Mouse (Mus musculus) limb, embryonic 11.5 days (tissue): ENCODE data around the gene Cnot6. TPM values are rescaled to one million over a fixed set of nuclear protein-coding genes. Genes with fewer than 3 reads are reported as not detected.

Experiments used
- ATAC-seq: fragments of 200-750 bp; cut with Nextera tagmentation; 2 replicates; pipeline ENCODE4 v1.8.0; 2017; ENCODE audit warnings: low read depth; ENCODE audit not compliant: insufficient number of reproducible peaks, low FRiP score, low TSS enrichment
- DNase-seq: peaks from one replicate; pipeline ENCODE4 v3.0.0-alpha.2; 2015; ENCODE audit warnings: low spot score
- H3K27ac ChIP-seq: fragments of 300-500 bp; sonication (generic); replicated peaks from 2 replicates; pipeline ENCODE4 v1.5.1; 2014; ENCODE audit warnings: low read depth, mild to moderate bottlenecking, low read length
- H3K27me3 ChIP-seq: fragments of 300-500 bp; sonication (generic); 2 replicates; pipeline ENCODE4 v1.6.1; 2014; ENCODE audit warnings: mild to moderate bottlenecking, low read length, mixed read lengths; ENCODE audit not compliant: control insufficient read depth, insufficient read depth
- H3K36me3 ChIP-seq: fragments of 300-500 bp; sonication (generic); 2 replicates; pipeline ENCODE4 v1.6.1; 2014; ENCODE audit warnings: mild to moderate bottlenecking, low read length, moderate library complexity, mixed read lengths; ENCODE audit not compliant: control insufficient read depth, insufficient read depth
- H3K4me1 ChIP-seq: fragments of 300-500 bp; sonication (generic); 2 replicates; pipeline ENCODE4 v1.6.1; 2014; ENCODE audit warnings: low read length, mixed read lengths; ENCODE audit not compliant: control insufficient read depth, insufficient read depth
- H3K4me2 ChIP-seq: fragments of 300-500 bp; sonication (generic); 2 replicates; pipeline ENCODE4 v1.6.1; 2014; ENCODE audit warnings: low read depth, mild to moderate bottlenecking, moderate library complexity; ENCODE audit not compliant: severe bottlenecking
- H3K4me3 ChIP-seq: fragments of 300-500 bp; sonication (generic); 2 replicates; pipeline ENCODE4 v1.5.1; 2014; ENCODE audit warnings: low read depth, low read length
- H3K9ac ChIP-seq: fragments of 300-500 bp; sonication (generic); 2 replicates; pipeline ENCODE4 v1.6.1; 2014; ENCODE audit warnings: mild to moderate bottlenecking, low read length
- H3K9me3 ChIP-seq: fragments of 300-500 bp; sonication (generic); 2 replicates; pipeline ENCODE4 v1.6.1; 2016; ENCODE audit warnings: low read length; ENCODE audit not compliant: control insufficient read depth
- WGBS: fragments of 180-500 bp; shearing (Covaris S2); extraction: QIAGEN DNeasy Blood & Tissue Kit; methylation state at CpG from one replicate; pipeline ENCODE4 v1.1.7; 2014; 5-methylcytosine and 5-hydroxymethylcytosine counted together
- polyA plus RNA-seq: library from polyadenylated mRNA; unstranded; fragments of >200 nt; fragmentation: Nextera tagmentation; extraction: Ambion mirVana; gene quantifications from 2 replicates; pipeline ENCODE4 v1.2.1, GENCODE M21; 2014

Cnot6 gene
- polyA plus RNA-seq = 51.5 and 53.9 TPM in 2 replicates

- Histone ChIP-seq H3K36me3 (no peaks in the 10 kb centered on the region), H3K27me3 (no peaks in the 10 kb centered on the region), H3K9me3 (no peaks in the 10 kb centered on the region), H3K4me2 (peak within 1 kb of the TSS; percentile 72), H3K27ac (peak within 1 kb of the TSS; percentile 82), H3K4me3 (peak within 1 kb of the TSS; percentile 97), H3K9ac (peak within 1 kb of the TSS; percentile 99), H3K4me1 (peaks cover 11% of the 10 kb centered on the region; the same call in 1 of the 2 replicates)
- DNase-seq (peak; percentile 100), ATAC-seq (peak; percentile 96)
- under 1% methylated on average over 61 of the region's 65 CpGs for WGBS
Measured at GRCm38 (mm10) chr11:49712555-49713335, at the start of gene Cnot6. Gene Cnot6 (minus strand): TSS chr11:49712723.

DNA sequence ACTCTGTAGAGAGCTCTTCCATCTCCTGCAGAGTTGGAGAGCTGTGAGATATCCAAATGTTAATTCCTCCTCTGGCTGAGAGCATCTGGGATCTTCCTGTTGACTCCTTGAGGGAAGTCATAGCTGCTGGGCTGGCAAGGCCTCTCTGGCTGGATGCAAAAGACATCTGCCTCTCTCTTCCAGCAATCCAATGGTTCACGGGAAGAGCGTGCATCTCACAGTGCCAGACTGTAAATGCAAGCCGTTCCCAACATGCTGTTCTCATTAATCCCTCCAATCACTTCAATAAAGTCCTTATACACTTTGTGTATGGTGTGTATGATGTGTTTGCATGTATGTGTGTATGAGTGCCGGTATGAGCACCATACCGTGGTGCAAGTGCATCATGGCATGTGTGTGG, 48.6 kb upstream of the Cnot6 start:
- DNase-seq = no peak
- ATAC-seq = no peak

GRCm38 (mm10) chr11:49758096-49758495, 45.6 kb upstream of the Cnot6 start:
- 87% methylated on average over 3 of the region's 3 CpGs for WGBS
- Histone ChIP-seq H3K4me2 (no peak overlapping the region), H3K27me3 (no peaks in the 10 kb centered on the region), H3K9me3 (no peaks in the 10 kb centered on the region), H3K9ac (no peak overlapping the region), H3K4me1 (peaks cover 2% of the 10 kb centered on the region), H3K27ac (no peak overlapping the region), H3K4me3 (no peak overlapping the region), H3K36me3 (no peaks in the 10 kb centered on the region)
- ATAC-seq (no peak), DNase-seq (no peak)

More for the DNA sequence above, 48.6 kb upstream of the Cnot6 start:
- Histone ChIP-seq H3K4me1 (peaks cover 19% of the 10 kb centered on the region), H3K27me3 (no peaks in the 10 kb centered on the region), H3K27ac (no peak overlapping the region), H3K36me3 (no peaks in the 10 kb centered on the region), H3K9ac (no peak overlapping the region), H3K4me3 (no peak overlapping the region), H3K9me3 (no peaks in the 10 kb centered on the region), H3K4me2 (no peak overlapping the region)
- WGBS = 77% methylated on average over 5 of the region's 5 CpGs

GRCm38 (mm10) chr11:49754958-49755665, 42.6 kb upstream of the Cnot6 start:
- Histone ChIP-seq H3K27me3 (no peaks in the 10 kb centered on the region), H3K4me1 (no peaks in the 10 kb centered on the region), H3K36me3 (no peaks in the 10 kb centered on the region), H3K9me3 (no peaks in the 10 kb centered on the region), H3K27ac (no peak overlapping the region), H3K4me2 (no peak overlapping the region), H3K9ac (no peak overlapping the region), H3K4me3 (no peak overlapping the region)
- 47% methylated on average over 12 of the region's 12 CpGs for WGBS
- no peak for ATAC-seq
- DNase-seq = no peak

- H3K9me3 ChIP-seq = no peaks in the 10 kb centered on the region
- H3K36me3 ChIP-seq = no peaks in the 10 kb centered on the region
- no peaks in the 10 kb centered on the region for H3K4me1 ChIP-seq
- no peak overlapping the region for H3K9ac ChIP-seq
- no peak for DNase-seq
- 97% methylated on average over 1 of the region's 1 CpGs for whole genome bisulfite sequencing
- no peak overlapping the region for H3K4me2 ChIP-seq
- H3K27ac ChIP-seq = no peak overlapping the region
- ATAC-seq = no peak
- H3K4me3 ChIP-seq = no peak overlapping the region
- H3K27me3 ChIP-seq = no peaks in the 10 kb centered on the region
Measured at GRCm38 (mm10) chr11:49746756-49747155, 34.2 kb upstream of the Cnot6 start.

GRCm38 (mm10) chr11:49745839-49746238, 33.3 kb upstream of the Cnot6 start:
- Histone ChIP-seq H3K27me3 (no peaks in the 10 kb centered on the region), H3K9ac (no peak overlapping the region), H3K4me1 (no peaks in the 10 kb centered on the region), H3K4me3 (no peak overlapping the region), H3K36me3 (no peaks in the 10 kb centered on the region), H3K4me2 (no peak overlapping the region), H3K27ac (no peak overlapping the region), H3K9me3 (no peaks in the 10 kb centered on the region)
- ATAC-seq = no peak
- DNase-seq = no peak
- WGBS = 78% methylated on average over 3 of the region's 3 CpGs

DNA sequence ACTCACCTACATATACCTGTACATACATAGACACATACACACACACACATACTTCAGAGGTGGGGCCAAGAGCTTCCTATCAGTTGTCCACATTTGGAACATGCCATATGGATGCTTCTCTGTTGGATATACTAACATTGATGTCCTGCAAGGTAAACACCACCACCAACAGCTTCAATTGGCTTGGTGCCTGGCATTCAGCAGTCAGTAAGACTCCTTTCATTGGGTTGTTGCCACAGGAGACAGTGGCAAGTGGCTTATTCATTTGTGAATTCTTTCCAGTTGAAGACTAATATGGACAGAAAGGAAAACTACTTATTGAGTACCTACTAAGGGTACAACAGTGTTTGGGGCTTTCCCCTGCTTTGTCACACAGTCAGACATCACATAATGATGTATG, 32.5 kb upstream of the Cnot6 start:
- H3K4me2 ChIP-seq = no peak overlapping the region
- H3K9ac ChIP-seq = no peak overlapping the region
- no peak overlapping the region for H3K4me3 ChIP-seq
- no peaks in the 10 kb centered on the region for H3K9me3 ChIP-seq
- H3K27me3 ChIP-seq = no peaks in the 10 kb centered on the region
- no peaks in the 10 kb centered on the region for H3K4me1 ChIP-seq
- H3K36me3 ChIP-seq = no peaks in the 10 kb centered on the region
- ATAC-seq = no peak
- DNase-seq = no peak
- H3K27ac ChIP-seq = no peak overlapping the region

- no peaks in the 10 kb centered on the region for H3K27me3 ChIP-seq
- ATAC-seq = no peak
- no peak for DNase-seq
- no peak overlapping the region for H3K4me2 ChIP-seq
- H3K36me3 ChIP-seq = no peaks in the 10 kb centered on the region
- H3K9ac ChIP-seq = no peak overlapping the region
- 88% methylated on average over 7 of the region's 7 CpGs for WGBS
- H3K9me3 ChIP-seq = no peaks in the 10 kb centered on the region
- H3K4me3 ChIP-seq = no peak overlapping the region
- no peaks in the 10 kb centered on the region for H3K4me1 ChIP-seq
- no peak overlapping the region for H3K27ac ChIP-seq
Measured at GRCm38 (mm10) chr11:49743634-49744033, 31.1 kb upstream of the Cnot6 start.
